Mouse (Mus musculus) C2C12 (cell line): ENCODE data around the gene Oog4.

ENCODE experiments used
- CTCF ChIP-seq: IDR thresholded peaks from one replicate; pipeline ENCODE4 v1.5.1; 2011; ENCODE audit not compliant: control insufficient read depth, insufficient read depth, insufficient read length
- FOSL1 ChIP-seq: IDR thresholded peaks from one replicate; pipeline ENCODE4 v1.8.0; 2011; ENCODE audit warnings: mild to moderate bottlenecking, low read length; ENCODE audit not compliant: poor library complexity, insufficient read depth, severe bottlenecking

GRCm38 (mm10) chr4:143394181-143394580, 55.9 kb downstream of the Oog4 start, which contains the start of gene Pramel1:
- TF ChIP-seq CTCF (no peak), FOSL1 (no peak)
